Mouse (Mus musculus) heart, embryonic 14.5 days (tissue): ENCODE data around the gene Tcf7l1. TPM values are rescaled to one million over a fixed set of nuclear protein-coding genes. Genes with fewer than 3 reads are reported as not detected.

Source experiments
- ATAC-seq: fragments of 200-750 bp; cut with Nextera tagmentation; 2 replicates; pipeline ENCODE4 v1.8.0; 2017; ENCODE audit warnings: low read depth, moderate TSS enrichment; ENCODE audit not compliant: insufficient number of reproducible peaks, insufficient read depth, low FRiP score
- H3K27ac ChIP-seq, 2 experiments: fragments of 200-500 bp in 1 of 2; fragments of 300-500 bp in 1 of 2; sonication (generic) in 1 of 2; replicated peaks in 1 of 2; 2 replicates each; pipeline ENCODE4 v1.5.1; 2012 to 2014; ENCODE audit warnings: low read depth in 2 of 2, low read length in 2 of 2, control low read depth in 1 of 2, mild to moderate bottlenecking in 1 of 2, mixed read lengths in 1 of 2; ENCODE audit not compliant: control insufficient read depth in 1 of 2, insufficient read depth in 1 of 2
- H3K27me3 ChIP-seq: fragments of 300-500 bp; sonication (generic); 2 replicates; pipeline ENCODE4 v1.6.1; 2014; ENCODE audit warnings: mild to moderate bottlenecking, low read length, control low read depth; ENCODE audit not compliant: control insufficient read depth, insufficient read depth
- H3K36me3 ChIP-seq: fragments of 300-500 bp; sonication (generic); 2 replicates; pipeline ENCODE4 v1.6.1; 2014; ENCODE audit warnings: mild to moderate bottlenecking, control low read depth, low read length, mixed read lengths; ENCODE audit not compliant: control insufficient read depth, insufficient read depth
- H3K4me1 ChIP-seq, 2 experiments: fragments of 200-500 bp in 1 of 2; fragments of 300-500 bp in 1 of 2; sonication (generic) in 1 of 2; 2 replicates each; pipeline ENCODE4 v1.6.1; 2012 to 2014; ENCODE audit warnings: low read length in 2 of 2, control low read depth in 1 of 2, mixed read lengths in 1 of 2; ENCODE audit not compliant: control insufficient read depth in 2 of 2, insufficient read depth in 2 of 2
- H3K4me2 ChIP-seq: fragments of 300-500 bp; sonication (generic); 2 replicates; pipeline ENCODE4 v1.6.1; 2014; ENCODE audit warnings: mild to moderate bottlenecking, low read length
- H3K4me3 ChIP-seq, 2 experiments: fragments of 200-500 bp in 1 of 2; fragments of 300-500 bp in 1 of 2; sonication (generic) in 1 of 2; 2 replicates each; pipeline ENCODE4 v1.5.1; 2012 to 2014; ENCODE audit warnings: low read length in 2 of 2, mild to moderate bottlenecking in 2 of 2, control low read depth in 1 of 2, low read depth in 1 of 2, moderate library complexity in 1 of 2; ENCODE audit not compliant: control insufficient read depth in 1 of 2, insufficient read depth in 1 of 2
- H3K9ac ChIP-seq: fragments of 300-500 bp; sonication (generic); 2 replicates; pipeline ENCODE4 v1.6.1; 2014; ENCODE audit warnings: mild to moderate bottlenecking, low read length
- H3K9me3 ChIP-seq: fragments of 300-500 bp; sonication (generic); 2 replicates; pipeline ENCODE4 v1.6.1; 2016; ENCODE audit warnings: low read length, control low read depth; ENCODE audit not compliant: control insufficient read depth
- WGBS: fragments of 180-500 bp; shearing (Covaris S2); extraction: QIAGEN DNeasy Blood & Tissue Kit; methylation state at CpG from one replicate; pipeline ENCODE4 v1.1.7; 2014; 5-methylcytosine and 5-hydroxymethylcytosine counted together
- polyA plus RNA-seq: library from polyadenylated mRNA; unstranded; fragments of >200 nt; fragmentation: Nextera tagmentation; extraction: Ambion mirVana; gene quantifications from 2 replicates; pipeline ENCODE4 v1.2.1, GENCODE M21; 2014

Gene Tcf7l1
- polyA plus RNA-seq, 1 experiment from 2014 or later, result 17.4 TPM

DNA sequence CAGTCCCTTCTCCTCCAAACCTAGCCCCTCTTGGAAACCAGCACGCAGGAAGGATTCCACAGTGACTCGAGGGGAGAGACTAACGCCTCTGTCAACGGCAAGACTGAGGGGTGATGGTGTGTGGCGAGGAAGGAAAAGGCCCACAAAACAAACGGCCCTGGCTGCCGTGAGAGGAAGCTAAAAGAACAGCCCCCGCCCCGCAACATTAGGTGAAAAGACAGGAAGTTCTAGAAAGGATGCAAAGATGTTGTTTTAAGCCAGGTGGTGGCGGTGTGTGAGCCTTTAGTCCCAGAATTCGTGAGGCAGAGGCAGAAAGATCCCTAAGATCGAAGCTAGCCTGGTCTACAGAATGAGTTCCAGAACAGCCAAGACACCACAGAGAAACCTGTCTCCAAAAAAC lies 43.3 kb downstream of the Tcf7l1 start:
- Histone ChIP-seq H3K27me3 (no peaks in the 10 kb centered on the region), H3K4me3 (no peak overlapping the region), H3K9ac (no peak overlapping the region), H3K9me3 (no peaks in the 10 kb centered on the region), H3K27ac (no peak overlapping the region), H3K4me2 (no peak overlapping the region), H3K4me1 (peaks cover 35 to 57% of the 10 kb centered on the region in 2 experiments), H3K36me3 (no peaks in the 10 kb centered on the region)
- WGBS, result 58% methylated on average over 12 of the region's 12 CpGs
- no peak for ATAC-seq

DNA sequence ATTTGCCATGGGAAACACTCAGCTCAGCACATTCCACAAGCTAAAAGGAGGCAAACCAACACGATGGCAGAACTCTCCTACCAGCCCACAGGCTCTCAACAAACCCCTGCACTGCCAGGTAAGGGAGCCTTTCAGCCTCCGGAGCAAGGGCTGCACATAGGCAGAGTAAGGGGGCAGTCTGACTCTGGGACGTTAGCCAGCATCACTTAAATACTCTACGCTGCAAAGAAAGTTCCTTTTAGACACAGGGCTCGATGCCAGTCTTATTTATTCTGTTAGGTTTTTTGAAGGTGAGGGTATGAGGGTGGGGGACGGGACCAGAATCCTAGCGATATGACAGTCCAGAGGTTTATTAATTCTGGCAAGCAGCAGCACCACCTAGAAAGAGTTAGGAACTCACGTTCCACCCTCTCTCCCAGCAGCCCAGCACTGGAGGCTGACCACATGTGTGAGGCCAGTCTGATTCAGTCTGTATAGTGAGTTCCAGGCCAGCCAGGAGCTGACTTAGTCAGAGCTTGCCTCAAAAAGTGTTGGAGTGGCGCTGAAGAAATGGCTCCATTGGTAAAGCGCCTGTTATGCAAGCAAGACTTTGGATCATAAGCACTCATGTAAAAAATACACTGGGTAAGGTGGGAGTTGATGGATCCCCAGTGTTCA lies 44.8 kb downstream of the Tcf7l1 start:
- no peak overlapping the region for H3K4me3 ChIP-seq
- H3K27me3 ChIP-seq, result no peaks in the 10 kb centered on the region
- H3K4me2 ChIP-seq, result no peak overlapping the region
- H3K36me3 ChIP-seq, result no peaks in the 10 kb centered on the region
- H3K9me3 ChIP-seq, result no peaks in the 10 kb centered on the region
- peak overlapping the region in 1 of 2 experiments; percentile 33; a peak in 1 of 4 replicates for H3K27ac ChIP-seq
- no peak for ATAC-seq
- no peak overlapping the region for H3K9ac ChIP-seq
- 48% methylated on average over 10 of the region's 10 CpGs for WGBS
- H3K4me1 ChIP-seq, result peaks cover 42 to 60% of the 10 kb centered on the region in 2 experiments

DNA sequence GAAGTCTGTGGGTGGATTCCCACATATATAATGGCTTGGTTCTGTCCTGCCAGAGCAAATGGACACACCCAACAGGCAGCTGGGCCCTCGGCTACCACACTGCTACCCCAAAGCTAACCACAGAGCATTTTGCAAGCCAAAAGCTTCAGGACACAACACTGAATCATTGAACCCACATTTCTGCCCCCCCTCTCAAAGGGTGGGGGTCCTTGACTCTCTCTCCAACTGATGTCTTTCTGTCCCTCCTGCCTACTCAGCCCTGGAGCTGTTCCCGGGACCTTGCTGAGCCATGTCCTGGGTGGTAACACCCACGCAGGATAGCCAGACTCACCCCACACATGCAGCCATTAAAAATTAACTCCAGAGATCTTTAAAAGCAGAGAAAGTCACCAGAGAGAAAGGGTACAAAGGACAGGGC lies 45.4 kb downstream of the Tcf7l1 start:
- no peaks in the 10 kb centered on the region for H3K9me3 ChIP-seq
- H3K4me1 ChIP-seq, result peaks cover 37 to 53% of the 10 kb centered on the region in 2 experiments
- no peak overlapping the region for H3K4me3 ChIP-seq
- no peaks in the 10 kb centered on the region for H3K36me3 ChIP-seq
- 71% methylated on average over 3 of the region's 3 CpGs for WGBS
- H3K4me2 ChIP-seq, result no peak overlapping the region
- H3K9ac ChIP-seq, result no peak overlapping the region
- H3K27me3 ChIP-seq, result no peaks in the 10 kb centered on the region
- ATAC-seq, result no peak
- no peak overlapping the region for H3K27ac ChIP-seq

DNA sequence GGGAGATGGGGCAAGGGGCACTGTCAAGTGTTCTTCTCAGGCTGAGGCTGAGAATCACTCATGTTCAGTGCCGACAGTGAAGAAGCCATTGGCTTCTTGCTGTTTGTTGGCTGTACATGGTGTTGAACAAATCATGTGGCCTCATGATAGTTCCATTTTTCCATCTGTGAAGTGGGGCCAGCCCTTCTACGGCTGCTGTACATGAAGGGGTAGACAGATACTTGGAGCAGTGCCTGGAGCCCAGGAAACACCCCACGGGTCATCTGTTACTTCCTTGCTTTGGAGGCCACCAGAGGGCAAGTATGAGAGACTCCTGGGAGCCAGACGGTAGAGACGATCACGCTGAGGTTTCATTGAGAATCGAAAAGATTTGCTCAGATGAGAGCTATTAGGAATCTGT lies 46.7 kb downstream of the Tcf7l1 start:
- 50% methylated on average over 7 of the region's 7 CpGs for WGBS
- no peak overlapping the region for H3K27ac ChIP-seq
- no peak overlapping the region for H3K4me2 ChIP-seq
- H3K9ac ChIP-seq, result no peak overlapping the region
- H3K36me3 ChIP-seq, result no peaks in the 10 kb centered on the region
- peaks cover 35 to 46% of the 10 kb centered on the region in 2 experiments for H3K4me1 ChIP-seq
- no peak for ATAC-seq
- no peaks in the 10 kb centered on the region for H3K9me3 ChIP-seq
- no peaks in the 10 kb centered on the region for H3K27me3 ChIP-seq
- no peak overlapping the region for H3K4me3 ChIP-seq

DNA sequence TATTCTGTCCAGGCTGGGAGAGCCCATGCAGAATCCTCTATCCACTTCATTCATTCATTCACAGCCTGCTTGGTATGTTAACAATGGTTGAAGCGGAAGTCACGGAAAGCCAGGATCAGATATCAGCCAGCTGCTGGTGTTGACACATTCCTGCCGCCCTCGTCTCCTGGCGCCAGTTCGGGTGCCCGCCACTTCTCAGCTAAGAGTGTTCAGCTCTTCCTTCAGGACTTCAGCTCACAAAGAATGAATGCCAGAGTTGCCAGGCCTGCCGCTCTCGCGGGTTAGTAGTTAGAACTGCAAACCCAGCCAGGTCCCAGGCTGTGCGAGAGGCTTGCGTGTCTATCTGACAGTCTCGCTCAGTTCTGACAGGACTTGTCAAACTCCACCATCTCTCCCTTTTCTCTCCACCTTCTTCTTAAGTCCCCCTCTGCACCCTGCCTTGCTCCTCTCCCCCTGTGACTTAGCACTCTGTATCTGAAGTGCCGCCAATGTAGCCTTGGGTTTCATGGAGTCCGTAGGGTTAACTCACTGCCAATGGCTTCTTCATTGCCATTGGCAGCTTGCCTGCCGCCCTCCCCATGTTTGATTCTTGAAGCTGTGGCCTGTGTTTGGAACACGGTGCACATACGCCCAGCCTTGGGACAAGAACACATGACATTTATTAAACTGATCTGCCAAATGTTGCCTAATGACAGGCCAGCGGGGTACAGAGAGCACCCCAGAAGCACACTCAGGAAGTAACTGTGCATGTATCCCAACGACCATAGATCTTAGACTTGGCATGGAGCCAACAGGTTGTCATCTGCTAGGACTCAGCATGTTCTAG lies 48.2 kb downstream of the Tcf7l1 start:
- Histone ChIP-seq H3K4me3 (no peak overlapping the region), H3K9ac (0 out of 2 replicates have a peak overlapping the region, but pooled peaks have one; percentile 32)

DNA sequence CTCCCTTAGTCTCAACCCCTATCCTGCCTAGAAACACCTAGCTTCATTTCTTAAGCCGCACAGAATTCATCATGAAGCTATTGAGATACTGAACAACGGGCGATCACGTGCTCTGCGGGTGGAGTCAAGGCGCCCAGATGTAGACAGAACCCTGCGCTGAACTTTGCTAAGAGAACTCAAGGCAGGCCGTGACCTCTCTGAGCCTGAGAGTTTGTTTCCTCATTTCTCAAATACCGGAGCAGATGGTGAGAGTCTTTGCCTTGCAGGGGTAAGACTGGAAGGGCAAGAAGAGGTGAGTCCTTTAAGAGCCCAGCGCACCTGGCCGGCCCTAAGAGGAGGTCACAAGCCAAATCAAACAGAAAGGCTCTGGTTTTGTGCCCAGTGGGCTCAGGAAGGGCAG lies 52.2 kb downstream of the Tcf7l1 start:
- H3K4me1 ChIP-seq, result peaks cover 26 to 29% of the 10 kb centered on the region in 2 experiments
- ATAC-seq, result no peak

More for the DNA sequence above, 48.2 kb downstream of the Tcf7l1 start:
- Histone ChIP-seq H3K36me3 (no peaks in the 10 kb centered on the region), H3K9me3 (no peaks in the 10 kb centered on the region), H3K27me3 (no peaks in the 10 kb centered on the region), H3K27ac (peak overlapping the region; percentile 57 to 79), H3K4me2 (peak overlapping the region; percentile 46), H3K4me1 (peaks cover 38 to 45% of the 10 kb centered on the region in 2 experiments)
- ATAC-seq, result peak; percentile 36
- 17% methylated on average over 20 of the region's 20 CpGs for WGBS

DNA sequence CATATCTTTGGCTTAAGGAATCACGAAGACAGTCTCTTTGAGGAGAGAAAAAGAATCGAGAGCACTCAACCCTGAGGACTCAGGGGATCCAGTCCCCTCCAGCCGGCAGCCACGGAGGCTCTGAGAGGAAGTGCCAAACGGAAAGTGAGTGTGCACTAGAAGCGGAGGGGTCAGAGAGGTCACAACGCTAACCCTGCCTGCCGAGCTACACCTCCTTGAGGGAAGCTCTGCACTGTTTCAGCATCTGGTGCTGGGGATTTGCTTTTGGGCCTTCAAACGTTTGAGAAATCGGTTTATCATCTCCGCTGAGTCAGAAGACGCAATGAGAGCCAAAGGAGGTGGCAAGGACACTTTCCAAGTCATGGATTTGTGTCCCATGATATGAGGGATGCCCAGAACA lies 53.8 kb downstream of the Tcf7l1 start:
- Histone ChIP-seq H3K4me2 (no peak overlapping the region), H3K27ac (no peak overlapping the region), H3K9me3 (0 out of 2 replicates have a peak, but pooled peaks cover 3% of the 10 kb centered on the region), H3K4me3 (no peak overlapping the region), H3K36me3 (no peaks in the 10 kb centered on the region), H3K4me1 (peaks cover 12% of the 10 kb centered on the region in 2 experiments), H3K27me3 (no peaks in the 10 kb centered on the region), H3K9ac (no peak overlapping the region)
- no peak for ATAC-seq
- 29% methylated on average over 12 of the region's 12 CpGs for WGBS

More for the DNA sequence above, 52.2 kb downstream of the Tcf7l1 start:
- H3K4me2 ChIP-seq, result no peak overlapping the region
- H3K9ac ChIP-seq, result no peak overlapping the region
- H3K27me3 ChIP-seq, result no peaks in the 10 kb centered on the region
- no peaks in the 10 kb centered on the region for H3K36me3 ChIP-seq
- WGBS, result 93% methylated on average over 11 of the region's 11 CpGs
- H3K9me3 ChIP-seq, result 0 out of 2 replicates have a peak, but pooled peaks cover 3% of the 10 kb centered on the region
- H3K27ac ChIP-seq, result no peak overlapping the region
- no peak overlapping the region for H3K4me3 ChIP-seq
